Mouse (Mus musculus): ENCODE results near the gene Gm2000. TPM values are rescaled to one million over a fixed set of nuclear protein-coding genes. Genes with fewer than 3 reads are reported as not detected.
"Not testable (repeated sequence)": the region's sequence is repeated elsewhere in the genome, so short reads cannot be mapped to it uniquely, and the experiment has no call there.

Gm2000 gene
- polyA plus RNA-seq (2016; fragmentation: Nextera tagmentation; extraction: Ambion mirVana), result 612 and 684 TPM in 2 replicates

DNA sequence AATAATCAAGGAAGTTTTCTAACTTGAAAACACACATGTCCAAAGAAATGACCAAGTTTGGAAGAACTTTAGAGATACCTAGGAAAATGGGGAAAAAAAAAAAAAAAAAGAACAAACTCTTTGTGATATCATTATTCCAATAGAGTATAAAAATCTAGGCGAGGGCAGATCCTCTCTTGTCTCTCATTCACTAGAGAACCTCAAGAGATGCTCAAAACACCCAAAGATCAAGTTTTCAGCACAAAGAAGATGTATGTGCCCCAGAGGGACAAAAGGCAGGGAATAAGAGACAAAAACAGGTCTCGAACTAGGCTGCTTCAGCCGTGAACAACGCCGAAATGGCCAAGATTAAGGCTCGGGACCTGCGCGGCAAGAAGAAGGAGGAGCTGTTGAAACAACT, at the start of gene Gm2000:
Gm2000 (plus strand) TSS at position 301 of the 400 bp plus-strand sequence.
- ATAC-seq (ENCODE audit: low FRiP score), result no peak
- H3K4me1 ChIP-seq, result no peaks in the 10 kb centered on the region
- no peaks in the 10 kb centered on the region for H3K36me3 ChIP-seq
- H3K27ac ChIP-seq, result no peak within 1 kb of the TSS
- H3K9me3 ChIP-seq (replicated peaks), result no peaks in the 10 kb centered on the region
- no peak within 1 kb of the TSS for H3K4me3 ChIP-seq
- WGBS, result 93% methylated on average over 8 of the region's 8 CpGs
- H3K4me2 ChIP-seq (replicated peaks), result no peak within 1 kb of the TSS
- H3K27me3 ChIP-seq, result no peaks in the 10 kb centered on the region
- no peak within 1 kb of the TSS for H3K9ac ChIP-seq

GRCm38 (mm10) chr1:156323126-156323525, 42.7 kb upstream of the Gm2000 start:
- no peaks in the 10 kb centered on the region for H3K9me3 ChIP-seq (replicated peaks)
- H3K4me2 ChIP-seq (replicated peaks), result no peak overlapping the region
- no peaks in the 10 kb centered on the region for H3K27me3 ChIP-seq
- no peak for ATAC-seq (ENCODE audit: low FRiP score)
- no peak overlapping the region for H3K9ac ChIP-seq
- H3K4me1 ChIP-seq, result no peaks in the 10 kb centered on the region
- H3K27ac ChIP-seq, result no peak overlapping the region
- 87% methylated on average over 9 of the region's 9 CpGs for WGBS
- no peaks in the 10 kb centered on the region for H3K36me3 ChIP-seq
- H3K4me3 ChIP-seq, result no peak overlapping the region

DNA sequence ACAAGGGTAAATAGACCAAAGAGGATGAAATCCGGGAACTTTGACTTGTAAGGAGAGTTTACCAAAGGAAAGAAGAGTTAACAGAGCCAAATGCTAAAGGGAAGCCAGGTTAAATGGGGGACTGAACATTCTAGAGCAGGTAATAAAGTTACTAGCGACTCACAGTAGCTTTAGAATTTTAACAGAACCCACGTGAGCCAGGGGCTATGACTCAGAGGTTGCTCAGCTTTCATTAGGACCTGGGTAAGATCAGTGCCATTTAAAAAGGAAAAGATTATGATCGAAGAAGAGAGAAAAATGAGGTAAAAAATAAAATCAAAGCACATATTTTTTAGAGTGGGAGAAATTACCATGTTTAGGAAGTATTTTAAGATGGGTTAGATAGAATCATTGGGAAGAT, 25.0 kb upstream of the Gm2000 start:
- Histone ChIP-seq H3K36me3 (no peaks in the 10 kb centered on the region), H3K9me3 (replicated peaks) (no peaks in the 10 kb centered on the region), H3K27ac (no peak overlapping the region), H3K4me2 (replicated peaks) (no peak overlapping the region), H3K9ac (no peak overlapping the region), H3K4me3 (no peak overlapping the region), H3K4me1 (no peaks in the 10 kb centered on the region), H3K27me3 (no peaks in the 10 kb centered on the region)
- ATAC-seq (ENCODE audit: low FRiP score), result no peak
- 81% methylated on average over 4 of the region's 4 CpGs for WGBS

DNA sequence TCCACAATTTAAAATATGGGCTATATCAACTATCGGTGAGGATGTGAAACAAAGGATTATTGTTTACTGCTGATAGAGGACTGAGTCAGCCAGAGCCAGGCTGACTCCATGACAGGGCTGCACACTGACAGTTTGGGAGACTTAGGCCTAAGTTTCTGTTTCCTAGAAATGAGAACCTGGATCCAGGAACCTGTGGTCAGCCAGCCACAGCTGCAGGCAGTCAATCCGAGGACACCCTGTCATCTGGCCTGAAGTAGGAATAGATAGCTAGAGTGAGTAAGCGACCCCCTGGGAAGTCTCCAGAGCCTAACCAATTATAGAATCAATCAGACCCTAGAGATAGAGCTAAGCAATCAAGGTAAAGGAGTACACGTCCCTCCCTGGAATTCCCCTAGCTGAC, 21.4 kb upstream of the Gm2000 start:
- no peak overlapping the region for H3K4me2 ChIP-seq (replicated peaks)
- no peaks in the 10 kb centered on the region for H3K4me1 ChIP-seq
- H3K4me3 ChIP-seq, result no peak overlapping the region
- H3K36me3 ChIP-seq, result no peaks in the 10 kb centered on the region
- no peak overlapping the region for H3K9ac ChIP-seq
- H3K27me3 ChIP-seq, result no peaks in the 10 kb centered on the region
- no peak overlapping the region for H3K27ac ChIP-seq
- H3K9me3 ChIP-seq (replicated peaks), result no peaks in the 10 kb centered on the region
- no peak for ATAC-seq (ENCODE audit: low FRiP score)
- WGBS, result 72% methylated on average over 4 of the region's 4 CpGs

DNA sequence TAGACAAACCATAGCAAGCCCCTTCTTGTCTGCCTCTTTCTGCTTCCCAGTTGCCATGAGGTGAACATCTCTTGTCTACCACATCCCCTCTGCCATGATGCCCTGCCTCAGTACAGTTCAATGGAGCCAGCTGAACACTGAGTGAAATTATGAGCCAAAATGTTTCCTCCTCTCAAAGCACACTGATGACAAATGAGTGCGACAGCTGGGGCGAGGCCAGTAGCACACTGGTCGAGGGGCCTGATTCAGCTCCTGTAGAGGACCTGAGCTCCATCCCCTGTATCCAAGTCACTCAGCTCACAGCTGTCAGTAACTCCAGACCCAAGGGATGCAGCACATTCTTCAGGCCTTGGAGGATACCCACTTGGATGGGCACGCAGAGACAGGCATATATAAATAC, 20.2 kb upstream of the Gm2000 start:
- H3K27me3 ChIP-seq, result no peaks in the 10 kb centered on the region
- no peaks in the 10 kb centered on the region for H3K36me3 ChIP-seq
- H3K27ac ChIP-seq, result no peak overlapping the region
- ATAC-seq (ENCODE audit: low FRiP score), result no peak
- 90% methylated on average over 4 of the region's 4 CpGs for WGBS
- H3K4me3 ChIP-seq, result no peak overlapping the region
- no peak overlapping the region for H3K4me2 ChIP-seq (replicated peaks)
- no peaks in the 10 kb centered on the region for H3K4me1 ChIP-seq
- H3K9ac ChIP-seq, result no peak overlapping the region
- no peaks in the 10 kb centered on the region for H3K9me3 ChIP-seq (replicated peaks)

DNA sequence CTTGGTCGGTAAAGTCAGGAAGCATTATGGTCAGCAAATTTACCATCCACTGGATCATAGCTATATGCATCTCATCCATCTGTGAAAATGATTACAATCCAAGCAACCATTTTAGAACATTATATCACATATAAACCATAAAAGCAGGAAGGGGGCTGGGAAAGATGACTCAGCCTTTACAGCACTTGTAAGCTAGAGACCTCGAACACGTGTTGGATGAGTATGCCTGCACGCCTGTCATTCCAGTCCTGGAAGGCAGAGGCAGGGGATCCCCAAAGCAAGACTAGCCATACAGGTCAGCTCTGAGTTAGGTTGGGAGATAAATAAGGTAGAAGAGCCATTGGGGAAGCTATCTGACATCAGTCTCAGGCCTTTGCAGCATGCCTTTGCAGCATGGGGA, 16.8 kb upstream of the Gm2000 start:
- Histone ChIP-seq H3K9me3 (replicated peaks) (no peaks in the 10 kb centered on the region), H3K4me3 (no peak overlapping the region), H3K27me3 (no peaks in the 10 kb centered on the region), H3K9ac (no peak overlapping the region), H3K27ac (no peak overlapping the region), H3K36me3 (no peaks in the 10 kb centered on the region), H3K4me1 (no peaks in the 10 kb centered on the region), H3K4me2 (replicated peaks) (no peak overlapping the region)
- no peak for ATAC-seq (ENCODE audit: low FRiP score)
- WGBS, result 88% methylated on average over 4 of the region's 4 CpGs

GRCm38 (mm10) chr1:156350441-156350840, 15.4 kb upstream of the Gm2000 start:
- ATAC-seq (ENCODE audit: low FRiP score), result no peak
- H3K27ac ChIP-seq, result no peak overlapping the region
- 85% methylated on average over 4 of the region's 4 CpGs for WGBS
- no peak overlapping the region for H3K9ac ChIP-seq
- H3K9me3 ChIP-seq (replicated peaks), result no peaks in the 10 kb centered on the region
- no peaks in the 10 kb centered on the region for H3K4me1 ChIP-seq
- no peak overlapping the region for H3K4me2 ChIP-seq (replicated peaks)
- no peaks in the 10 kb centered on the region for H3K27me3 ChIP-seq
- H3K4me3 ChIP-seq, result no peak overlapping the region
- no peaks in the 10 kb centered on the region for H3K36me3 ChIP-seq

GRCm38 (mm10) chr1:156352466-156352865, 13.4 kb upstream of the Gm2000 start:
- Histone ChIP-seq H3K27me3 (no peaks in the 10 kb centered on the region), H3K36me3 (no peaks in the 10 kb centered on the region), H3K4me2 (replicated peaks) (no peak overlapping the region), H3K9me3 (replicated peaks) (no peaks in the 10 kb centered on the region), H3K27ac (no peak overlapping the region), H3K4me1 (no peaks in the 10 kb centered on the region), H3K9ac (no peak overlapping the region), H3K4me3 (no peak overlapping the region)
- 94% methylated on average over 2 of the region's 2 CpGs for WGBS
- no peak for ATAC-seq (ENCODE audit: low FRiP score)

- no peak overlapping the region for H3K27ac ChIP-seq
- H3K36me3 ChIP-seq, result no peaks in the 10 kb centered on the region
- no peaks in the 10 kb centered on the region for H3K9me3 ChIP-seq (replicated peaks)
- no peak overlapping the region for H3K4me3 ChIP-seq
- H3K4me2 ChIP-seq (replicated peaks), result no peak overlapping the region
- H3K9ac ChIP-seq, result no peak overlapping the region
- H3K4me1 ChIP-seq, result no peaks in the 10 kb centered on the region
- WGBS, result 95% methylated on average over 3 of the region's 3 CpGs
- ATAC-seq (ENCODE audit: low FRiP score), result no peak
- H3K27me3 ChIP-seq, result no peaks in the 10 kb centered on the region
These were observed 15.4 kb downstream of the Gm2000 start for GRCm38 (mm10) chr1:156381217-156381616.

- no peaks in the 10 kb centered on the region for H3K4me1 ChIP-seq
- H3K4me3 ChIP-seq, result no peak overlapping the region
- H3K4me2 ChIP-seq (replicated peaks), result no peak overlapping the region
- WGBS, result 87% methylated on average over 4 of the region's 4 CpGs
- H3K36me3 ChIP-seq, result no peaks in the 10 kb centered on the region
- no peak for ATAC-seq (ENCODE audit: low FRiP score)
- no peak overlapping the region for H3K9ac ChIP-seq
- no peak overlapping the region for H3K27ac ChIP-seq
- H3K9me3 ChIP-seq (replicated peaks), result no peaks in the 10 kb centered on the region
- no peaks in the 10 kb centered on the region for H3K27me3 ChIP-seq
These were observed 20.4 kb downstream of the Gm2000 start for GRCm38 (mm10) chr1:156386232-156386631.

GRCm38 (mm10) chr1:156386880-156387279, 21.0 kb downstream of the Gm2000 start:
- Histone ChIP-seq H3K9me3 (replicated peaks) (no peaks in the 10 kb centered on the region), H3K36me3 (no peaks in the 10 kb centered on the region), H3K4me1 (no peaks in the 10 kb centered on the region), H3K4me2 (replicated peaks) (no peak overlapping the region), H3K27ac (no peak overlapping the region), H3K27me3 (no peaks in the 10 kb centered on the region), H3K9ac (no peak overlapping the region), H3K4me3 (no peak overlapping the region)
- WGBS, result 78% methylated on average over 3 of the region's 3 CpGs
- ATAC-seq (ENCODE audit: low FRiP score), result no peak

- ATAC-seq (ENCODE audit: low FRiP score), result no peak
- no peaks in the 10 kb centered on the region for H3K36me3 ChIP-seq
- no peak overlapping the region for H3K27ac ChIP-seq
- H3K27me3 ChIP-seq, result no peaks in the 10 kb centered on the region
- H3K4me1 ChIP-seq, result no peaks in the 10 kb centered on the region
- H3K4me2 ChIP-seq (replicated peaks), result no peak overlapping the region
- H3K9ac ChIP-seq, result no peak overlapping the region
- H3K4me3 ChIP-seq, result no peak overlapping the region
- 84% methylated on average over 4 of the region's 4 CpGs for WGBS
- H3K9me3 ChIP-seq (replicated peaks), result no peaks in the 10 kb centered on the region
These were observed 27.3 kb downstream of the Gm2000 start for GRCm38 (mm10) chr1:156393148-156393547.

- not testable (repeated sequence) for H3K27ac ChIP-seq; H3K27me3 ChIP-seq; H3K4me1 ChIP-seq; H3K4me2 ChIP-seq (replicated peaks); ATAC-seq (ENCODE audit: low FRiP score); H3K9me3 ChIP-seq (replicated peaks); H3K9ac ChIP-seq; H3K4me3 ChIP-seq; H3K36me3 ChIP-seq
- WGBS, result 88% methylated on average over 3 of the region's 3 CpGs
These were observed 34.3 kb downstream of the Gm2000 start for GRCm38 (mm10) chr1:156400159-156400558.

DNA sequence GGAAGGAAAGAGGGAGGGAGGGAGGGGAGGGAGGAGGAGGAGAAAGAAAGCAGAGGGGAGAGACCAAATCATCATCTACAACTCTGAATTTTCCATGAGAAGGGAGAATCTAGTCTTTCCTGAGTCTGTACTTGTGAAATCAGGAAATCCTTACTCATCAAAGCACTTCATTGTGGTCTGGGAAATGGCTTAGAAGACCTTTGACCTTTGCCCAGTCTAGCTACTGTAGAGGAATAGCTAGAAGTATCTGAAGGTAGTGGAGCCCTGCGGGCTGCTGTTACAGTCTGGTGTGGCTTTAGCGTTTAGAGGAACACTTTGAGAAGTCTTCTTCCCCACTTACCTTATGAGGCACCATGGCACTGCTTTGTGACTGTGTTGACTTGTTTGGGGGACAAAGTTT, 36.7 kb downstream of the Gm2000 start:
- no peak overlapping the region for H3K4me3 ChIP-seq
- no peak overlapping the region for H3K4me2 ChIP-seq (replicated peaks)
- ATAC-seq (ENCODE audit: low FRiP score), result no peak
- 50% methylated on average over 2 of the region's 2 CpGs for WGBS
- no peak overlapping the region for H3K9ac ChIP-seq
- H3K27ac ChIP-seq, result no peak overlapping the region
- H3K27me3 ChIP-seq, result no peaks in the 10 kb centered on the region
- no peaks in the 10 kb centered on the region for H3K4me1 ChIP-seq
- no peaks in the 10 kb centered on the region for H3K9me3 ChIP-seq (replicated peaks)
- H3K36me3 ChIP-seq, result no peaks in the 10 kb centered on the region
